Mouse (Mus musculus): ENCODE measurements at regions not wholly inside any gene's neighbourhood (a gene's known extent, or its start where the extent isn't known, plus 50 kb on each side); places are given as distances from the start of the nearest gene placed in this dataset.

DNA sequence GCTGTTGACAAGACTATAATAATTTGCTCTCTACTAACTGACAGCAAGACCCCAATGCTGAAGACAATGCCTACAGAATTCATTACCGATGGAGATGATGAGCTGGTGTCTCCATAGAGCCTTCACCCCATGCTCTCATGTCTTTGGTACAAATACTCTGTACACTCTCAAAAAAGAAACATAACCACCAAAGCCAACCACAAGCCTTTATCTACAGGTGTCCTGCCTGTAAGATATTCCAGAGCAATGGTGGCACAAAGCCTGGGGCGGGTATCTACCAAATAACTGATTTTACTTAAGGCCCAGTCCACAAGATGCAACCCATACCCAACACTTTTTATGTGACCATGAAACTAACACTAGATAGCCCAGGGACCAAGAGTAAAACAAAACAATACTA lies 273.1 kb downstream of the Rpl36a-ps1 start:
- no peaks in the 10 kb centered on the region for H3K9me3 ChIP-seq
- no peak overlapping the region for H3K27ac ChIP-seq (replicated peaks)
- no peaks in the 10 kb centered on the region for H3K36me3 ChIP-seq
- H3K4me1 ChIP-seq, result no peaks in the 10 kb centered on the region
- 88% methylated on average over 2 of the region's 2 CpGs for WGBS
- H3K4me3 ChIP-seq, result no peak overlapping the region
- H3K27me3 ChIP-seq, result no peaks in the 10 kb centered on the region
- no peak for ATAC-seq (ENCODE audit: low FRiP score, low read depth)
- H3K4me2 ChIP-seq (replicated peaks), result no peak overlapping the region
- no peak overlapping the region for H3K9ac ChIP-seq (replicated peaks)

- no peak overlapping the region for H3K4me2 ChIP-seq (replicated peaks)
- H3K27me3 ChIP-seq, result peaks cover 44% of the 10 kb centered on the region
- no peak overlapping the region for H3K27ac ChIP-seq (replicated peaks)
- no peaks in the 10 kb centered on the region for H3K9me3 ChIP-seq
- 29% methylated on average over 2 of the region's 2 CpGs for WGBS
- no peaks in the 10 kb centered on the region; the same call in 1 of the 2 replicates for H3K4me1 ChIP-seq
- H3K36me3 ChIP-seq, result no peaks in the 10 kb centered on the region
- peak; percentile 80; the same call in 1 of the 2 replicates for ATAC-seq (ENCODE audit: low FRiP score, low read depth)
- H3K9ac ChIP-seq (replicated peaks), result no peak overlapping the region
- H3K4me3 ChIP-seq, result no peak overlapping the region
Measured at GRCm38 (mm10) chr14:98708045-98708444, 286.1 kb downstream of the Rpl36a-ps1 start.

GRCm38 (mm10) chr14:98707574-98707973 lies 286.5 kb downstream of the Rpl36a-ps1 start:
- H3K9ac ChIP-seq (replicated peaks), result no peak overlapping the region
- no peaks in the 10 kb centered on the region; the same call in 1 of the 2 replicates for H3K4me1 ChIP-seq
- H3K4me3 ChIP-seq, result no peak overlapping the region
- no peaks in the 10 kb centered on the region for H3K9me3 ChIP-seq
- WGBS, result 73% methylated on average over 4 of the region's 4 CpGs
- ATAC-seq (ENCODE audit: low FRiP score, low read depth), result no peak
- H3K27me3 ChIP-seq, result peaks cover 46% of the 10 kb centered on the region
- H3K27ac ChIP-seq (replicated peaks), result no peak overlapping the region
- no peak overlapping the region for H3K4me2 ChIP-seq (replicated peaks)
- no peaks in the 10 kb centered on the region for H3K36me3 ChIP-seq

DNA sequence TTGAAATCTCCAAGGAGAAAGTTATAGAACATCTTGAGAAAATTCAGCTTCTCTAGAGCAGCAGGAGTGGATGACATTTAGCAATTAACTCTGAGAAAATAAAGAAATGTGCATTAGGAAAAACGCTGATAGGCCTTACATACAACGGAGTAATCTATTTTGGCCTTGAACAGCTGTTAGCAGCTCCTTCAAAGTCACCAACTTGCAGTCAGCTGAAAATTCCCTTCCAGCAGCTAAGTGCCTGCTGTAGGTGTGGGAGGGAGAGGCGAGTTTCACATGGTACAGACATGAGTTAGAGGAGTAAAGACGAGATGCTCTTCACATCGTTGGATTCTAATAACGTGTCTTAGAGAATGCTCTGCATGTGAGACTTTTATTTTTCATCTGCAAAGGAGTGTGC lies 290.8 kb downstream of the Rpl36a-ps1 start:
- H3K4me1 ChIP-seq, result no peaks in the 10 kb centered on the region; the same call in 1 of the 2 replicates
- H3K4me2 ChIP-seq (replicated peaks), result no peak overlapping the region
- 88% methylated on average over 6 of the region's 6 CpGs for WGBS
- no peaks in the 10 kb centered on the region for H3K36me3 ChIP-seq
- no peak for ATAC-seq (ENCODE audit: low FRiP score, low read depth)
- no peak overlapping the region for H3K4me3 ChIP-seq
- no peaks in the 10 kb centered on the region for H3K9me3 ChIP-seq
- no peak overlapping the region for H3K9ac ChIP-seq (replicated peaks)
- no peak overlapping the region for H3K27ac ChIP-seq (replicated peaks)
- H3K27me3 ChIP-seq, result peaks cover 37% of the 10 kb centered on the region

GRCm38 (mm10) chr14:98656533-98656932 lies 337.6 kb downstream of the Rpl36a-ps1 start:
- 0 out of 2 replicates have a peak, but pooled peaks have one; percentile 41 for ATAC-seq (ENCODE audit: low FRiP score, low read depth)
- Histone ChIP-seq H3K9me3 (no peaks in the 10 kb centered on the region), H3K36me3 (no peaks in the 10 kb centered on the region), H3K4me3 (no peak overlapping the region), H3K27me3 (no peaks in the 10 kb centered on the region), H3K4me1 (no peaks in the 10 kb centered on the region), H3K4me2 (replicated peaks) (no peak overlapping the region), H3K9ac (replicated peaks) (no peak overlapping the region), H3K27ac (replicated peaks) (no peak overlapping the region)
- 61% methylated on average over 4 of the region's 4 CpGs for WGBS

- 78% methylated on average over 6 of the region's 6 CpGs for WGBS
- H3K4me2 ChIP-seq (replicated peaks), result no peak overlapping the region
- no peaks in the 10 kb centered on the region for H3K27me3 ChIP-seq
- H3K36me3 ChIP-seq, result no peaks in the 10 kb centered on the region
- no peak overlapping the region for H3K4me3 ChIP-seq
- no peaks in the 10 kb centered on the region for H3K9me3 ChIP-seq
- peaks cover 5% of the 10 kb centered on the region; the same call in 1 of the 2 replicates for H3K4me1 ChIP-seq
- no peak overlapping the region for H3K9ac ChIP-seq (replicated peaks)
- no peak overlapping the region for H3K27ac ChIP-seq (replicated peaks)
- ATAC-seq (ENCODE audit: low FRiP score, low read depth), result no peak
Measured at GRCm38 (mm10) chr14:98654191-98654809, 339.8 kb downstream of the Rpl36a-ps1 start.

DNA sequence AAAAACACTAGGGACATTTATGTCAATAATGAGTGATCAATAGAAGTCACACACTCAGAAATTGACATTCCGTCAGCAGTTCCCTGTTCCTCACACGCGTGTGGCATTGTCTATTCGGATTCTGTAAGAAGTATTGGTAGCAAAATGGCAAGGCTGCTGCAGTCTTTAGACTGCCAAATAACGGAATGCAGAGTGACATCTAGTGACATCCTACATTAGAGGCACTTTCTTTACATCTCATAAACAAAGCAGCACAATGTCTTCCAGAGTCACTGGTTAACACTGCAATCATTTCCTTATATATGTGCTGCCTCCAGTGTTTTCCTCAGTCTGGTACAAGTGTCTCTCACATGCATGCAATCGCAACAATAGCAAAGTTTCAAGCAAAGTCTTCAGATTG lies 342.9 kb downstream of the Rpl36a-ps1 start:
- no peak overlapping the region for H3K9ac ChIP-seq (replicated peaks)
- H3K27ac ChIP-seq (replicated peaks), result no peak overlapping the region
- H3K4me3 ChIP-seq, result no peak overlapping the region
- 76% methylated on average over 6 of the region's 6 CpGs for WGBS
- H3K36me3 ChIP-seq, result no peaks in the 10 kb centered on the region
- peaks cover 5% of the 10 kb centered on the region; the same call in 1 of the 2 replicates for H3K4me1 ChIP-seq
- no peaks in the 10 kb centered on the region for H3K27me3 ChIP-seq
- H3K4me2 ChIP-seq (replicated peaks), result no peak overlapping the region
- no peaks in the 10 kb centered on the region for H3K9me3 ChIP-seq
- ATAC-seq (ENCODE audit: low FRiP score, low read depth), result no peak

- 69% methylated on average over 4 of the region's 4 CpGs for WGBS
- H3K36me3 ChIP-seq, result no peaks in the 10 kb centered on the region
- no peak overlapping the region; the same call in 1 of the 2 replicates for H3K27ac ChIP-seq (replicated peaks)
- H3K4me1 ChIP-seq, result peaks cover 5% of the 10 kb centered on the region; the same call in 1 of the 2 replicates
- no peaks in the 10 kb centered on the region for H3K27me3 ChIP-seq
- H3K9ac ChIP-seq (replicated peaks), result no peak overlapping the region
- peak; percentile 41; the same call in 1 of the 2 replicates for ATAC-seq (ENCODE audit: low FRiP score, low read depth)
- H3K4me3 ChIP-seq, result no peak overlapping the region
- no peaks in the 10 kb centered on the region for H3K9me3 ChIP-seq
- no peak overlapping the region for H3K4me2 ChIP-seq (replicated peaks)
Measured at GRCm38 (mm10) chr14:98650520-98650919, 343.6 kb downstream of the Rpl36a-ps1 start.

DNA sequence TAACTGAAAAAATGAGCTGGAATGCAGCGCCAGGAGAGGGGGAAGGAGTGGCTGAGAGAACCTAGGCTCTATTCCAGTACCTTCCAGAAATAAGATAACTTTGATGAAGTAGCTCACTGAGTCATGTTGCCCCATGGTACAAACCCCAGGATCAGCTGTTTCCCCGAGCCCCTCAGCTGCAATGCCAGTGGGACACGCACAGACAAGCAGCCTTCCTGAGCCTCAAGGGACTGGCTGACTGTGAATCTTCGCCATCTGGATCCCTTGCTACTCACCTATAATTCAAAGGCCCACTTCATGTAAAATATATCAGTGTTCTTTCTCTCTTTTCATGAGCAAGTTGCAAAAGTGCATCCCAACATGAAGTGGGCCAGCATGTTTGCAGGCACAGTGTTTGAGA lies 346.5 kb downstream of the Rpl36a-ps1 start:
- no peaks in the 10 kb centered on the region for H3K27me3 ChIP-seq
- no peak overlapping the region for H3K4me2 ChIP-seq (replicated peaks)
- H3K4me1 ChIP-seq, result peaks cover 5% of the 10 kb centered on the region; the same call in 1 of the 2 replicates
- 79% methylated on average over 4 of the region's 4 CpGs for WGBS
- no peak overlapping the region for H3K4me3 ChIP-seq
- H3K36me3 ChIP-seq, result no peaks in the 10 kb centered on the region
- no peaks in the 10 kb centered on the region for H3K9me3 ChIP-seq
- H3K27ac ChIP-seq (replicated peaks), result no peak overlapping the region
- H3K9ac ChIP-seq (replicated peaks), result no peak overlapping the region
- no peak for ATAC-seq (ENCODE audit: low FRiP score, low read depth)

GRCm38 (mm10) chr14:98643756-98644155 lies 350.4 kb downstream of the Rpl36a-ps1 start:
- no peak overlapping the region for H3K9ac ChIP-seq (replicated peaks)
- no peak overlapping the region for H3K27ac ChIP-seq (replicated peaks)
- H3K27me3 ChIP-seq, result no peaks in the 10 kb centered on the region
- no peak overlapping the region for H3K4me3 ChIP-seq
- no peaks in the 10 kb centered on the region for H3K9me3 ChIP-seq
- no peaks in the 10 kb centered on the region for H3K4me1 ChIP-seq
- H3K4me2 ChIP-seq (replicated peaks), result no peak overlapping the region
- 72% methylated on average over 1 of the region's 1 CpGs for WGBS
- no peaks in the 10 kb centered on the region for H3K36me3 ChIP-seq
- ATAC-seq (ENCODE audit: low FRiP score, low read depth), result no peak

GRCm38 (mm10) chr14:98642661-98643331 lies 351.3 kb downstream of the Rpl36a-ps1 start:
- no peaks in the 10 kb centered on the region for H3K4me1 ChIP-seq

GRCm38 (mm10) chr14:98629026-98629425 lies 365.1 kb downstream of the Rpl36a-ps1 start:
- no peak for ATAC-seq (ENCODE audit: low FRiP score, low read depth)
- H3K9ac ChIP-seq (replicated peaks), result no peak overlapping the region

More at GRCm38 (mm10) chr14:98642661-98643331, 351.3 kb downstream of the Rpl36a-ps1 start:
- no peak overlapping the region for H3K27ac ChIP-seq (replicated peaks)
- no peaks in the 10 kb centered on the region for H3K9me3 ChIP-seq
- H3K9ac ChIP-seq (replicated peaks), result no peak overlapping the region
- H3K4me3 ChIP-seq, result no peak overlapping the region
- no peaks in the 10 kb centered on the region for H3K36me3 ChIP-seq
- H3K27me3 ChIP-seq, result no peaks in the 10 kb centered on the region
- WGBS, result 58% methylated on average over 4 of the region's 4 CpGs
- no peak for ATAC-seq (ENCODE audit: low FRiP score, low read depth)
- no peak overlapping the region for H3K4me2 ChIP-seq (replicated peaks)

More at GRCm38 (mm10) chr14:98629026-98629425, 365.1 kb downstream of the Rpl36a-ps1 start:
- Histone ChIP-seq H3K27ac (replicated peaks) (no peak overlapping the region), H3K27me3 (no peaks in the 10 kb centered on the region), H3K4me1 (no peaks in the 10 kb centered on the region), H3K9me3 (0 out of 2 replicates have a peak, but pooled peaks cover 3% of the 10 kb centered on the region), H3K4me3 (no peak overlapping the region), H3K4me2 (replicated peaks) (no peak overlapping the region), H3K36me3 (no peaks in the 10 kb centered on the region)
- WGBS, result 82% methylated on average over 4 of the region's 4 CpGs

All from midbrain, embryonic 12.5 days (tissue).